Mouse (Mus musculus) C2C12 (cell line): ENCODE measurements around the gene Gfra1.

Experiments
- CEBPB ChIP-seq: IDR thresholded peaks from one replicate; pipeline ENCODE4 v1.6.1; 2011; ENCODE audit warnings: low read depth, mild to moderate bottlenecking, control low read depth, moderate library complexity
- CTCF ChIP-seq: IDR thresholded peaks from one replicate; pipeline ENCODE4 v1.5.1; 2011; ENCODE audit not compliant: control insufficient read depth, insufficient read depth, insufficient read length
- MAX ChIP-seq: IDR thresholded peaks from one replicate; pipeline ENCODE4 v1.6.1; 2011; ENCODE audit warnings: mild to moderate bottlenecking, control low read depth
- MYOD1 ChIP-seq: IDR thresholded peaks from one replicate; pipeline ENCODE4 v1.6.1; 2011; ENCODE audit warnings: low read depth; ENCODE audit not compliant: control insufficient read depth, insufficient read length
- MYOG ChIP-seq: IDR thresholded peaks from one replicate; pipeline ENCODE4 v1.6.1; 2011; ENCODE audit not compliant: control insufficient read depth, insufficient read length; ENCODE audit errors: extremely low read depth
- USF1 ChIP-seq: IDR thresholded peaks from one replicate; pipeline ENCODE4 v1.6.1; 2011; ENCODE audit warnings: low read depth, mild to moderate bottlenecking, control low read depth, moderate library complexity

DNA sequence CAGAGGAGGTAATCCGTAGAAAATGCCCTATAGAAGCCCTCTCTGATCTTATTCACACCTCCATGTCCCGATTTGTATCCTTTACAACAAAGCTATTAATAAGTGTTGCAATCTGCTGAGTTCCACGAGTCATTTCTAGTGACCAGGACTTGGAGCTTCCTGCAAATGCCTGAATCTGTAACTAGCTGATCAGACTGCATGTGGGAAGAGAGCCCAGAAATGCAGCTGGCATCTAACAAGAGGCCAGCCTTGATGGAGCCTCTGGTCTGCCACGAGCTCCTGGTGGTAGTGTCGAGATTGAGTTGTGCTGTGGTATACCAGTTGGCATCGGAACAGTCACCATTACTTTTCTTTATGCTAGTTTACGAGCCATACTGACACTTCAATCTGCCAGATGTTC lies 200.3 kb downstream of the Gfra1 start:
- TF ChIP-seq CTCF (no peak), MYOD1 (no peak), USF1 (no peak), MAX (no peak), MYOG (no peak), CEBPB (peak; percentile 21)
